Mouse (Mus musculus) inflammation-experienced regulatory T-cells (primary cell): ENCODE results near the gene Ddx46. TPM values are rescaled to one million over a fixed set of nuclear protein-coding genes. Genes with fewer than 3 reads are reported as not detected.

Experiments used
- polyA plus RNA-seq, 2 experiments: library from polyadenylated mRNA; unstranded; fragments of 100-300 nt; shearing (Covaris generic); gene quantifications; one replicate each; pipeline ENCODE4 v1.2.1; 2017

Gene Ddx46
- 10 to 100 TPM; 60.5 to 74.3 TPM for polyA plus RNA-seq

DNA sequence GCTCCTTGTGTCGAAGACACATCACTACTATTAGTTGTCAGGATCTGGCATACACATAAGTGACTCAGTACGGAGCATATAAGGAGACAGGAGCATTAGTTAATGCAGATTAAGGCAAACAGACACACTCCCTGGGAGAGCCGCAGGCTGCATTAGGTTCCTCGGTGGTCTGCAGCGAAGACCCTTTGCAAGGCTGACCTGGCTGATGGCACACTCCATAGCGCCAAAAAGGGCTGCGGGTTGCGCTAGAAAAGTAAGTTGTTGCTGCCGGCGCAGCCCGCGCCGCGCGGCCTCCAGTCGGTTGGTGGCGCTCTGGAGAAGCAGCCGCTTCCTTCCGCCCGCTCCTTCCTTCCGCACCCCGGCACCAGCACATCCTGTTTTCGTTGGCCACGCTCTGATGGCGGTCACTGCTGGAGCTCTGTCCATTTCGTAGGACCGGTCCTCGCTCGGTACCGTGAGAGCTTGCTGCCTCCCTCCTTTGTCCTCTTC, at the start of gene Ddx46:
Ddx46 (plus strand) TSS at position 389 of the 489 bp plus-strand sequence.

DNA sequence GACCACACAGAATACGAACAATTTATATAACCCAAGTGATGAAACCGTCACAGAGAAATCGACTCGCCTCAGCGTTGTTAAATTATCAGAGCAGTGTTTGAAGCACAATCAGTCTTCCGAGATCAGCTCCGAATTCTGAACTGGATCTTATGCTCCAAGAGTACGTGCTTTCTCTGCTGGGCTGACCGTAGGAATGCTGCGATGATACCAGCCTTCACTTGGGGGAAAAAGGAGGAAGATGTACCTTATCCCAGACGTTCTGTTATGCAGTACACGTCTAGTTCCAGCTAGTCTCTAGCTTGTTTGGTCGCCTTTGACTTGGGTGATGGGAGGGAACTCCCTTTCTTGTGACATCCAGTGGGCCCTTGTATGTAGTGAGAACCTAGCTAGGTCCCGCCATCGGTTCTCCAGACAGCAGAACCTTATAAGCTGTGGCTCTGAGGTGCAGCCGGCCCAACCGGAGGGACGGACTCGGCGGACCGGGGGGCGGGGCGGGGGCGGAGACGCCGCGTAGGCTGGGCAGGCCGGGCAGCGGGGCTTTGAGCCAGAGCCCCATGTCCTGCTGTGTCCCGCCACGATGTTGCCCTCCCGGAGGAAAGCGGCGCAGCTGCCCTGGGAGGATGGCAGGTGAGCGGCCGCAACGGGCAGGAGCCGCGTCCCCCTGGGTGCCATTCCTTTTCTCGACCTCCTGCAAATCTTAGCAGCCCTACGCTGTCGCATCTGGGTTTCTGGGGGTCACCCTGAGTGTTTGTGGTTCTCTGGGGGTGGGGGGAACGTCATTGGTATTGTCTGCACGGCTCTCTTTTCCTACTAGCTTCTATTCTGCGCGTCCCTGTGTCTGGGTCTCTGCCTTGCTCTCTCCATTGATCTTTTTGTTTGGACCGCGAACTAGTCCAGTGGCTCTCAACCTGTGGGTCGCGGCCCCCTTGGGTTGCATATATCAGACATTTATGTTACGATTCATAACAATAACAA, 35.0 kb upstream of the Ddx46 start, which contains the start of gene B4galt7:
B4galt7 (plus strand) TSS at position 331 of the 975 bp plus-strand sequence.

DNA sequence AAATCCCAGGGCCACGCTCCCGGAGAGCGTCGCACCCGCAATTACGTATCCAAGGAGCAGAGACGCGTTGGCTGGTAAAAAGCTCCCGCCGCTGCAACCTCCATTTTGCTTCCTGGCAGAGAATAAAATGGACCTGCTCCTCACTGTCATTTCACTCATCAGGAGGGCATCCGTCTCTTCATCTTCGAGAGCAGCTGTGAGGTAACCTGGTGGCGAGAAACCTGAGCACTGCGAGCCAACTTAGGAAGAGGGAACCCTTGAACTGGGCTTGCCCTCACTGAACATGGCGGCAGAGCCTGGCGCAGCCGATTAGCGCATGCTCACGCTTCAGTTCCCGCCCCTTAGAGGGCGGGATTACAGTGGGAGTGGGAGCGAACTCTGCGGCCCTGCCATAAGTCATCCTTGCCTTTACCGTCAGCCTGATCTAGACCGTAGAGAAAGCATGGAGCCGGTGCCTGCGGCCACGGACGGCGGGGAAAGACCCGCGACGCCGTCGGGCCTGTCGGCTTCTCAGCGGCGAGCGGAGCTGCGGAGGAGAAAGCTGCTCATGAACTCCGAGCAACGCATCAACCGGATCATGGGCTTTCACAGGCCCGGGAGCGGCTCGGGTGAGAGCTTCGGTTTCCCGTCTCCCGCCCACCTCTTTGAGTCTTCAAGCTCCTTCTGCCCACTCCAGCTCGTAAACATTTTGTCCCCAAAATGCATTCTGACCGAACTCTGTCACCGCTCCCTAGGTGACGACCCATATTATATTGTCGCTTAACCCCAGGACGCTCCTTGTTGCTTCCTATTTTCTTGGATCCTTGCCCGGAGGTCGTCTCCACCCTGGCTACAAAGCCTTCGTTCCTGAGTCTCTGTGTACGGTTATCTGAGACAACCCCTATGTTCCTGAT, 11.9 kb upstream of the Ddx46 start, which contains the start of gene Caml:
Caml (plus strand) TSS at position 357 of the 893 bp plus-strand sequence.

DNA sequence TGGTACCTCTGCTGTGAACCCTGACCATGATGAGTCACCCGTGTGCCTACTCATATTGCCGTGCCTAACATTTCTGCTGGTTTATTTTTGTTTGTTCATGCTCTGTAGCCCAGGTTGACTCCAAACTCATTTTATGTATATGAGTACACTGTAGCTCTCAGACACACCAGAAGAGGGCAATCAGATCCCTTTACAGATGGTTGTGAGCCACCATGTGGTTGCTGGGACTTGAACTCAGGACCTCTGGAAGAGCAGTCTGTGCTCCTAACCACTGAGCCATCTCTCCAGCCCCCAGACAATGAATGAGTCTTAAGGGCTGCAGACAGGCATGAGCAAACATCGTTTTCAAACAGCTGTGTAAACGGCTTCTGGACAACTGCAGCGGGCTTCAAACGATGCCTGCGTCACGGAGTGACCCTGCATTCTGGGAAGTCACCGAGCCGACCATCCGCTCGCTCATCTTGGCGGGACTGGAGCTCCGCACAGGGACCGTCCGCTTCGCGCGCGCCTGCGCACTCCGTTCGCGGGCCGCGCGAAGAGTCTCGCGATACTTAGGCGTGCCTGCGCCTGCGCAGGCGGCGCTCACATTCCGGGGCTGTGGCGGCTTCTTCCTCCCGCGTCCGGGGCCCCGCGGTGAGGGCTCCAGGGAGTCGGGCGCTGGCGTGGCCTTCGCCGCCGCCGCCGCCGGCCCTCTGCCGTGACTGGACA, 57.9 kb downstream of the Ddx46 start, which contains the start of gene B230219D22Rik:
B230219D22Rik (plus strand) TSS at position 590 of the 708 bp plus-strand sequence.

DNA sequence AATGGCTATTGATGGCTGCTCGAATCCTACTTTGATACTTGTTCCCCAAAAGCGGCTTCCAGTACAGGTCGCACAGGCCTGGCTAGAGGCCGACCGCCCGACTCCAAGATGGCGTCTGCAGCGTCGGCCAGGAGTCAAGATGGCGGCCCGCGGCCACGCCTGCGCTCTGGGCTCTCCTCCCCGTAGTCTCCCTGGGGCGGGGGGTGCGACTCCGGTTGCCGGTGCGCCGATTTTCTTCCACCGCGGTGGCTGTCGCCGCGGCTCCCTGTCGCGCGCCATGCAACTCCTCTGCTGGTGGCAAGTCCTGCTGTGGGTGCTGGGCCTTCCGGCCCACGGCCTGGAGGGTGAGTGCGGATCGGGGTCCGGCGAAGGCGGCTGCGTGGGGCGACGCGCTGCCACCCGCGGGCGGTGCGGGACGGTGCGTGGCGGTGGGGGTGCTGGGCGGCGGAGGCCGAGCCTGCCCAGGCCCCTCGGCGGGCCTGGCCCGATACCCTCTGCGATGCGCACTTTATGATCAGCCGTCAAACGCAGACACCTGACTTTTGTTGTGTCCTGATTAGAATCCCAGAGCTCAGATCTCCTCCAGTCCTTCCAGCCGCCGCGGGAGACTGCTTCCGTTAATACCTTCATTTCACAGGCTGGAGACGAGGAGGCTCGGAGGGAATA, 79.8 kb downstream of the Ddx46 start, which contains the start of gene Txndc15:
Txndc15 (plus strand) TSS at position 150 of the 666 bp plus-strand sequence.

DNA sequence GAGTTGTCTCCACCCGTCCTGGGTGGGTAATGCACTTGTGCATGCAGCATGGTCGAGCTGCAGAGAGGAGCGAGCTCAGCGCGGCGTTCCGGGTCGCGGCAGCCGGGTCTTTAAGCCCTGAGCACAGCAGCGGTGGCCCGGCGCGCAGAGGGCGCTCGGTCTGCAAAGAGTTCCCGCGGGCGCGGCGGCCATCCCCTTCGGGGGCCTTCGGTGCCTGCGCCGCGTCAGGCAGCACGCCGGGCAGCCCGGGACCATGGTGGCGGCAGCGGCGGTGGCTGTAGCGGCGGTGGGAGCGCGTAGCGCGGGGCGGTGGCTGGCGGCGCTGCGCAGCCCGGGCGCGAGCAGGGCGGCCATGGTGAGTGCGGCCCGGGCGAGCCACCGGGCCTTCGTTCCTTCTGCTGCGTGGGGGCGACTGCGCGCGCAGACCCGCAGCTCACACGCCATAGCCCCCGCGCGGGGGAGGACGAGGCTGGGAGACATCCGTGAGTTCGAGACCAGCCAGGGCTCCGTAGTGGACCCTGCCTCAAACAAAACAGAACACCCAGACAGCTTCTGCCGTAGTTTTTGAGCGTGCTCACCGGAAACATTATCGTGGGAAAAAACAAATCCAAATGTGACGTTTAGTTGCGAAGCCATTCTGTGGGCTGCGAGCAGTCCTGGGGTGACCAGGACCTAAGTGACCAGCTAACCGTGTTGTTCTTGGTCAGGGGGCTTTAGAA, 92.5 kb downstream of the Ddx46 start, which contains the start of gene Pcbd2:
Pcbd2 (plus strand) TSS at position 249 of the 719 bp plus-strand sequence.

Other genes starting within 250 kb of the Ddx46 start
- gene Slc34a1, start 236.8 kb upstream of the Ddx46 start, polyA plus RNA-seq = under 1 TPM; 0.05 to 0.13 TPM
- gene Pfn3, start 219.8 kb upstream of the Ddx46 start, polyA plus RNA-seq = not detected
- not detected for gene F12, start 208.2 kb upstream of the Ddx46 start, polyA plus RNA-seq
- 100 to 1,000 TPM; 281 to 356 TPM for gene Grk6, start 190.0 kb upstream of the Ddx46 start, polyA plus RNA-seq
- 1 to 10 TPM; 1.7 to 2.1 TPM for gene Prr7, start 170.8 kb upstream of the Ddx46 start, polyA plus RNA-seq
- not detected for gene Dbn1, start 146.9 kb upstream of the Ddx46 start, polyA plus RNA-seq
- 10 to 100 TPM; 14.8 to 15.1 TPM for gene Pdlim7, start 121.4 kb upstream of the Ddx46 start, polyA plus RNA-seq
- 1 to 10 TPM; 2.4 to 8.6 TPM for gene Dok3, start 105.7 kb upstream of the Ddx46 start, polyA plus RNA-seq
- 10 to 100 TPM; 78.5 to 92.3 TPM for gene Ddx41, start 98.4 kb upstream of the Ddx46 start, polyA plus RNA-seq
- 10 to 100 TPM; 53.3 to 66.9 TPM for gene Fam193b, start 63.9 kb upstream of the Ddx46 start, polyA plus RNA-seq
- gene Tmed9, start 61.3 kb upstream of the Ddx46 start, polyA plus RNA-seq = 100 to 1,000 TPM; 266 to 288 TPM
- 10 to 100 TPM; 37.2 to 52.2 TPM for gene B4galt7, start 35.1 kb upstream of the Ddx46 start, polyA plus RNA-seq
- 10 to 100 TPM; 32.7 to 40.6 TPM for gene Caml, start 12.0 kb upstream of the Ddx46 start, polyA plus RNA-seq
- 10 to 100 TPM; 19.0 to 26.0 TPM for gene B230219D22Rik, start 58.1 kb downstream of the Ddx46 start, polyA plus RNA-seq
- gene Txndc15, start 79.6 kb downstream of the Ddx46 start, polyA plus RNA-seq = 10 to 100 TPM; 51.4 to 65.6 TPM
- gene Pcbd2, start 92.3 kb downstream of the Ddx46 start, polyA plus RNA-seq = 10 to 100 TPM; 50.3 to 54.4 TPM
- 1 to 10 TPM in 1 of 2 experiments, not detected in 1; 1.6 TPM for gene Catsper3, start 149.5 kb downstream of the Ddx46 start, polyA plus RNA-seq
- gene Pitx1, start 201.2 kb downstream of the Ddx46 start, polyA plus RNA-seq = under 1 TPM in 1 of 2 experiments, not detected in 1; 0.77 TPM